Mouse (Mus musculus) ES-CJ7 (cell line): ENCODE measurements around the gene Vwa7.

ENCODE experiments used
- DNase-seq: peaks from one replicate; pipeline ENCODE4 v3.0.0; 2011; ENCODE audit warnings: low read depth, low spot score

Gene Vwa7

DNA sequence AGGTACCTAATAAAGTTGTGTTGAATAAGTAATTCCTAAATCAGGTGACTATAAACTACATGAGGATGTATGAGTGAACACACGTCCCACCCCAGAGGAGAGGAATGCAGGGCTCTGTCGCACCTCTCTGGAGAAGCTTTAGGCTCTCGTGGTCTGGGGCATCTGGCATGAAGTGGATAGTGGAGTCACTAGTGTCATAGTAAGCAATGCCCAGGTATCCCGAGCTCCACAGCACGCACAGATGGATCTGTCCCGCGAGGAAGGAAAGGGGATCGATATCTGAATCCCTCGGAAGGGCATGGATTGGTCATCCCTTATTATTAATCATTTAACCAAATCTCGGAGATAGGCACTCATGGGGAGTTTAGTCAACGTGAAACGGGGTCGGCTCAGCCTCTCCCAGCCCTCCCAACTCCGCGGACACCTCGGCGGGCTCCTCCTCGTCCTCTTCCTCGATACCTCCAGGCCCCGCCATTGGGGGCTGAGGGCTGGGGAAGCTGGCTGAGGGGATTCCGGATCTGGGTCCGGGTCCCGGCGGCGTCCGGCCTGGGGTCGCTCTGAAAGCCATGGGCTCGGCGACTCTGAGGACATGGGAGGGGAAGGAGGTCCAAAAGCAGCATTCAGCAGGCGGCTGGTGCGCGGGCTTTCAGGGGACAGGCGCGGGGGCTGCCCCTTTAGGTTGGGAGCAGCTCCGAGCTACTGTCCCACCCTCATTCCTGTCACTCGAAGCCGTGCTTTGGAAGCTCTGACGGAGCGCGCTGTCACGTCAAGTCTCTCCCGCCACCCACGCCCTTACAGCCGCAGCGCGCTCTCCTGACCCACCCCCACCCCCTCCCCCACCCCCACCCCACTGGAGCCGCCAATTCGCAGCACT, 29.7 kb downstream of the Vwa7 start:
- no peak for DNase-seq

DNA sequence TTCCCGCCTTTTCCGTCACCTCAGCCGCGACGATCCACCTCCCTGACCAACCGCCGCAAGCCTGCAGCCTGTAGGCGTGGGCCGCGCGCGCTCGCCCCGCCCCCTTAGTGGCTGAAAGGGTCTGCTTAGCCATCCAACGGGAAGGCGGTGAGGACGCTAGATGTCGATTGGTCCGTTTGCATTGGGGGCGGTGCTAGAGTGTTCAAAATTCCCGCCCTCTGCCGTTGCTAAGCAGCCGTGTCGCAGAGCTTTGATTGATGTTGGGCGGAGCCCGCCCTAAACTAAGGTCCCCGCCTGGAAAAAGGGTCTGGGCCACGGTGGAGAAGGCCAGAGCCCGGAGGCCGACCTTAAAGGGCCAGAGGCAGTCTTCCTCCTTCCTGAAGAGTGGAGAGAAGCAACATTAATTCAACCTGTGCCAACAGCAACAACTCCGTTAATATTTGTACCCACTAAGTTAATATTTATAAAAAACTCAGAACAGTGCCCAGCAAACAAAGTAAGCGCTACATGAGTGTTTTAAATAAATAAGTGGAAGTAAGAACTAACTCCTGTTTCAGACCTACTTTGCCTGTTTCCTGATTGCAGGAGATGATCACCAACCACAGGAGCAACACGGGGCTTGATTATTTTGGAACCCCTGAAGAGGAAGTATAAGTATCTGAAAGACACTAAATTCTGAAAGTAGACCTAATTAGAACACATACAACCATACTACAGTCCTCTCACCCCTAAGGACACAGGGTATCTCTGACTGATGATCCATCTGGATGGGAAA, 30.5 kb downstream of the Vwa7 start, which contains the start of gene Msh5:
TSS of gene Msh5 (minus strand) at position 65 of the 775 bp plus-strand sequence.
- peak; percentile 100 for DNase-seq

DNA sequence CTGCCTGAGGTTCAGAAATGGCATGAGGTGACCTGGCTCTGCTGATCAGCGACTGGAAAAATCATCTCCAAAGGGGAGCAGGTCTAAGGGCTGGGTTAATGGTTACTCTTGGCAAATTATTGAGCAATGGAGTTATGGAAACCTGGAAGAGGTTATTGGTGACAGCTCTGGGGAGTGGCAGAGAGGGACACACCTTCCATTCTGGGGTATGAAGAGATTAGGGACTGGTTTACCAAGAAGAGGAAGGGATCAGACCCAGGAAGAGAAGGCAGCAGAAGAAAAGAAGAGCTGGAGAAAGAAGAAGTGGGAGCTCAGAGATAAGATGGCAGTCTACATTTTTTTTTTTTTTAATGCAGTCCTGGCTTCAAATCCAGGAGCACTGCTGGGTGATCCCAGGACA, 31.3 kb downstream of the Vwa7 start:
- DNase-seq: no peak

DNA sequence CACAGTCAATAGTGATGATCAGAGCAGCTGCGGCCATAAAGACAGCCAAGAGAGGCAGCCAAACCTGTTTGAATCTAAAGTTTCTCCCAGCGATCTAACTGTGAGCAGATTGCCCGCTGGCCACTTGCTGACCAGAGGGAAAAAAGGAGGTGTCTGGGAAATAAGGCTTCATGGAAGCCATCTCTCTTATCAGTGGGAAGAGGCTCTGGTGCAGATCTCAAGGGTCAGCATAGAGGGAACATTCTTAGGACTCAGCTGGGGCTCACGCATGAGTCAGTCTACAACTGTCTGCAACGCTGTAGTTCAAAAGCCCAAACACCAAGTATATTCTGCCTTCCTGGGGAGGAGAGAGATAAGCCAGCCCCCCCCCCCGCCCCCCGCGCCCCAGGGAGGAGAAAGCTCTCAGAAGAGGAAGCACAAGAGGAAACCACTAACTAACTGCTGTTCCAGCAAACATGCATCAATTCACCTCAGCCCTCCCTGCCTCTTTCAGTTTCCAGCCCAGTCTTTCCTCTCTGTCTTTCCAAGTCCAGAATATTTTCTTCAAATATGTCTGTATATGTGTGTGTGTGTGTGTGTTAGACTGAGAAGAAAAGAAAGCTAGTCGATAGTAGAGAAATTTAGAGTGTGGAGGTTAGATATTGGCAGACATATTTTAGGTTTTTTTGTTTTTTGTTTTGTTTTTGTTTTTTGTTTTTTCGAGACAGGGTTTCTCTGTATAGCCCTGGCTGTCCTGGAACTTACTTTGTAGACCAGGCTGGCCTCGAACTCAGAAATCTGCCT, 32.0 kb downstream of the Vwa7 start:
- DNase-seq: no peak

DNA sequence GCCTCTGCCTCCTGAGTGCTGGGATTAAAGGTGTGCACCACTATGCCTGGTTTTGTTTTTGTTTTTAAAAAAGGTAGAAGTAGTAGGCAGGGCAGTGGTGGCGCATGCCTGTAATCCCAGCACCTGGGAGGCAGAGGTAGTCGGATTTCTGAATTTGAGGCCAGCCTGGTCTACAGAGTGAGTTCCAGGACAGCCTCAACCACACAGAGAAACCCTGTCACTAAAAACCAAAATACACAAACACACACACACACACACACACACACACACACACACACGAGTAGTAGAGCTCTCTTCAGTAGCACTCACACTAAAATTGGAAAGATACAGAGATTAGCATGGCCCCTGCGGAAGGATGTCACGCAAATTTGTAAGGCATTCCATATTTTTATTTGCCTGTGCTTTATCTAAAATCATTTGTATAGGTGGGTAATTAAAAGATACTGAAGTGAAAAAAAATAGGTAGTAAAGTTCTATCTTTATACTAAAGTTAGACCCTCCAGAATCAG, 32.6 kb downstream of the Vwa7 start:
- DNase-seq: no peak

DNA sequence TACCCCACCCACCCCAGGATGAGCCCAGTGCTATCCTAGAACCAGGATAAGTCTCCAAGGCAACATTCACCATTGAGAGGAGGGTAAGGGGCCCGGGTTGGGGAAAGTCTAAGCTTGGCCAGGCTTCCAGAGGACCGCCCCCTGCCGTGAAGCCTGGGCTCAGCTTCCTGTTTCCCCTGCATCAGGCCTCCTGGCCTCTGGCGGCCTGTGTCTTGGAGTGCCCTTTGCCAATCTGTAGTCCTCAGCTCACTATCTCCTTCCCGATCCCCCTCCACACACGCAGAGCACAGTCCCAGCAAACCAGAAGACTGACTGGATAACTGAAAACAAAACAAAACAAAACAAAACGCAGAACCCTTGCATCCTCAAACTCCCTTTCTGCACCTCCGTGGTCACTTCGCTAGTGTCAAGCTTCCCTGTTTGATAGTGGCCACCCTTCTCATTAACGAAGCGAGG, 33.2 kb downstream of the Vwa7 start, which contains the start of gene Clic1:
TSS of gene Clic1 (plus strand) at position 406 of the 456 bp plus-strand sequence.
- DNase-seq: peak; percentile 45

DNA sequence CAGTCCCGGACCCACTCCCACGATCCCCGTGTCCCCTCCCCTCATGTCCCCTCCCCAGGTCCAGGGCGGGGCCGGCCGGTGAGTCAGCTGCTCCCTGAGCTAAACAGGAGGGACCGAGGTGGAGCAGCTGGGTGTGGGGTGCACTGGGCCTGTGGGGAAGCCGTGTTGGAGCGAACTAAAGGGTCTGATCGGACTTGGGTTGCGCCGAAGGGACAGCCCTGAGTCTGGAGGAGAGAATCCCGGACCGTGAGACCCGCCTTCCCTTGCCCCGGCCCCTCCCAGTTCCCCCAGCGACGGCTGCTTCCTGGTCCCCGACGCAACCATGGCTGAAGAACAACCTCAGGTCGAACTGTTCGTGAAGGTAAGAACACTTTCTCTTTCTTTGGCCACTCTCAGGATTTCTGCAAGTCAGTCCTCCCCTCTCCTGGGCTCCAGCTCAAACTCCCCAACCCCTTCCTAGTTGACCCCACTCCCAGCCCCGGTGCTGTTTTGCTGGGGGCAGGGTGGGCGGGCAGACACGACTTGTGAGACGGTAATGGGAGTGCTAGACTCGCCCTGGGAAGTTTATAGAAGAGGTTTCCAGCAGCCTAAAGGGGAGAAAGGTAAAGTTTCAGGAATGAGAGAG, 33.9 kb downstream of the Vwa7 start:
- DNase-seq: peak; percentile 55

DNA sequence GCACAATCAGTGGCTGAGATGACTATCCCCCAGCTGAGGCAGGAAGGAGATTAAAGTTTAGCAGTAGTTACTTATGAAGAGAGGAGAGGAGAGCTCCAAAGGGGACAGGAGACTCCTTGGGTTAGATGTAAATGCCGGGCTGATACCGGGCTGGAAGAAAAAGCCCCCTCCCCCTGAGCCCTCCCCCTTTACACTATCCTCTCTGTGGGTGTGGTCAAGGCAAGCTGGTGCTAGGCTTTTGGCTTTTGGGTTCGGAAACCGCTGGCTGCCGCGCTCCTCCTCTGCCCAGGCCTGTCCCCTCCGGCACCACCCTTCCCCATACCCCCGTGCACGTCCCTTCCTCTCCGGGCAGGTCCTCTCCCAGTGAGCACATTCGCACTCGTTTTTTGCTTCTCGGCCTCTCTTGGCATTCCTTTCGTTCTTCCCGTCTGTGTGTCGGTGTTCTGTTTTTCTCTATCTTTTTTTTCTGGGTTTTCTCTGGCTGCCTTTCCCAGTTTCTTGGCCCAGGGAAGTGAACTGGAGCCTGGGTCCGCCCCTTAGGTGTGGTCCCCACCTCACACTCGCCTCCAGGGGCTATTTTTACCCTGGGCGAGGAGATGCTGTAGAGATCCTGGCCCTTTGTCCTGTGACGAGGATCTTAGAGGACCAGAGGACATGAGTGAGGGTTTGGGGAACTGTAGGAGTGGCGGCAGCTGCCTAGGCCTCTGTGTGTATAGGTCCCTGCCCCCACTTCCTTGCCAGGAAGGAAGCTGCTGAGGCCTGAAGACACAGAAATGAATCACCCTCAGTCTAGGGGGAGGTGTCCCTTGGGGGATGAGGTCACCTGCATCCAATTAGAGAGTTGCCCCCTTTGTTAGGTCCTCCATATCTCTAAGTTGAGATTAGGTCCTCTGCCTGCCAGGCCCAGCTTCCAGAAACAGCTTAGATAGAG, 35.0 kb downstream of the Vwa7 start:
- peak; percentile 83 for DNase-seq

DNA sequence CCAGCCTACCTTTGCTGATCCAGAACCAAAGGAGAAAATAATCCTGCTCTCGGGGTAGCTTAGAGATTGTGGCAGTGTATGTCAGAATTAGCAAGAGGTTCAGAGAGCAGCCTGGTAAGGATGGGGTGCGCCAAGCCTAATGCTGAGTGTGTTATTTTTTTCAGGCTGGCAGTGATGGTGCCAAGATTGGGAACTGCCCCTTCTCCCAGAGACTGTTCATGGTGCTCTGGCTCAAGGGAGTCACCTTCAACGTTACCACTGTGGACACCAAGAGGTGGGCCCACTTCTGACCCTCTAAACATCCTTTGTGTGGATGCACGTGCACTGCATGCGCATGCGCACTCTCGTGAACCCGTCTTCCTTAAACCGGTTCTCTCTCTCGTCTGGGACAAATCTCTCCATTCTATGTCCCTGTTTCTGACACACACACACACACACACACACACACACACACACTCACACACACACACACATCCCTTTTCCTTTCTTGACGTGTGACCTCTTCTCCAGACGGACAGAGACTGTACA, 36.0 kb downstream of the Vwa7 start:
- DNase-seq: peak; percentile 42

DNA sequence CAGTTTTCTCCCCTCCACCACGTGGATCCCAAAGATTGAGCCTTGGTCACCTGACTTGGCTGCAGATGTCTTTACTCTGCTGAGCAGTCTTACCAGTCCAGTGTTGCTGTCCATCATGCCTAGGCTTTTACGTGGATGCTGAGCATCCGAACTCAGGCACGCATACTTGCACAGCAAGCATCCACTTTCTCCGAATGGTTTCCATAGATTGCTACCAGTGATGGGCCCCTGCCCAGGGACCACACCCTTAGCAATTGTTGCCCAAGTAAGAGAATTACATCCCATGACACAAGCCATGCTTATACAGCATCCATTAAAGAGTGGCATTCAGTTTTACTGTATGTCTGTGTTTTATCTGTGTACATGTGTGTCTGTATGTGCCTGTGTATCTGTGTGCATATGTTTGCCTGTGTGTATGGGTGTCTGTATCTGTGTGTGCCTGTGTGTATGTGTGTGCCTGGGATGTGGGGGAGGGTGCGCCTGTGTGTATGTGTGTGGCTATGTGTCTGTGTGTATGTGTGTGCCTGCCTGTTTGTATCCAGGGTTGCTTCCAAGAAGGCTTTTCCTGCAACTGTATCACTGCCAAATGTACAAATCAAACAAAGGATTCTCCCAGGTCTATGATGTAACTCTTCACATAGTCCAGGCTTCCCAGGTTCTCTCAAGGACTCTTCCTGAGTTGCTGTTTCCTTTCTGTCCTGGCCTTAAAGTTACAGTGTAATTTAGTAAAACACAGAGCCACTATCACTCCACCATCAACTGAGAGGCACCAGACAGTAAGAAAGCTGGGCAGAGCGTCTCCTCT, 39.5 kb downstream of the Vwa7 start:
- DNase-seq: no peak

DNA sequence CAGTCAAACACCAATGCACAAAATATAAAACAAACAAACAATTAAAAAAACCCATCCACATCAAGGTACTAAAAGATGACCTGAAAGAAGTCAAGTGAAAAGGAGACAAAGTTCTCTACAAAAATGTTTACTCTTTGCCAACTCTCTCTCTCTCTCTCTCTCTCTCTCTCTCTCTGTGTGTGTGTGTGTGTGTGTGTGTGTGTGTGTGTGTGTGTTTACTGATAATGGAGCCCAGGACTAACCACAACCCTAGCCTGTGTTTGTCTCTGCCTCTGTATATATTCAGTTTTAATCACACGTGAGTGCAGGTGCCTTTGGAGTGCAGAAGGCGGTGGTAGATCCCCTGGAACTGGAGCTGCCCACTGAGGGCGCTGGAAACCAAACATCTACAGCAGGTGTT, 40.7 kb downstream of the Vwa7 start:
- no peak for DNase-seq

DNA sequence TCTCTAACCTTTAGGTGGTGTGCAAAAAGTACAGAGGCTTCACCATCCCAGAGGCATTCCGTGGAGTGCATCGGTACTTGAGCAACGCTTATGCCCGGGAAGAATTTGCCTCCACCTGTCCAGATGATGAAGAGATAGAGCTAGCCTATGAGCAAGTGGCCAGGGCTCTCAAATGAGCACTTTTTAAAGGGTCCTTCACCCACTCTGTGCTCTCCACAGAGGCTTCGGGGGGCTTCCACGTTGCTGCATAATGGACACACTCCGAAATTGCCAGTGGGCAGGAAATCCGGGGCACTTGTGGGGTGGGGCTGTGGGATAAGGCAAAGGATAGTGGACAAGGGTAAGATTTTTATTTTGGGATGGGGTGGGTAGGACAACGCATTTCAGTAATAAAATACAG, 41.9 kb downstream of the Vwa7 start:
- DNase-seq: no peak

DNA sequence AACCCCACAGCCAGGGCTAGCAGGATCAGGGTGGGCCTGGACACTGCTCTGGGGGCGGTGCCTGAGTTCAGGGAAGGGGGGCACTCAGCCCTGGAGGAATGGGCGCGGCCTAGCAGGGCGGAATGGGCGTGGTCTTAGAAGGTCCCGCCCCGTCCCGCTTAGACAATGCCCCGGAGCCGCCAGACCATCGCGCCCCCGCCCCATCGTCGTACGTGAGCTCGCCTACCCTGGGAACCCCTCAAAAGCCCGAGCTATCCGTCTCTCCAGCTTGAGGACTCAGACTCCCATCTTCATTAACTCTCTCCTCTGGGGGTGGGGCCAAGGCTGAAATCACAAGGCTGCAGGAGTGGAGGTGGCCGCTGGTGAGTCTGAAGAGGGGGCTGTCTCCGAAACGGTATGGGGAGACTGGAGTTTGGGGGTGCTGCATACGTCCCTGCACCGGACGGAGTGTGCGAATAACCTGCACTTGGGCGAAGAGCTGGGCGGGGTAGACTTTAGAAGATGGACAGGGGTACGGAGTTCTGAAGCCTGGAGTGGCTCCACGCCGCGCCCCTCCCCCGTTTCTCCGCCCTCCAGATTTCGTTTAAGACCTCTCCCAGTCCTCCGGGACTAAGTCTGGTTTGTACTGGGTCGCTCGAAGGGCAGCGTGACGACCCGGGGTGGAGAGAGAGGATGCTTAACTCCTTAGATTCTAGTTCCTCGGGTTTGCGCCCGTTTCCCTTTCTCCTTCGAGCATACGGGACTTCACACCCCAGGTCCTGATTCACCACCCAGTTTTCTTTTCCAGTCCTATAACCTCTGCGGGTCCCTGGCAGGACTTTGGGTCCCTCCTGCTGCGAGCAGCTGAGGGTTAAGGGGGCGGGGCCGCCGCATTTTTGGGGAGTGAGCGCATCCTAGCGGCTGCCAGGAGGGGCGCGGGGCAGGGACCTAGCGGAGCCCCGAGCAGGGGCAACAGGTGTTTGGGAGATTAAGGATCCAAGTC, 42.8 kb downstream of the Vwa7 start, which contains the start of gene Ddah2:
TSS of gene Ddah2 (plus strand) at position 125 of the 982 bp plus-strand sequence.
- DNase-seq: peak; percentile 91

DNA sequence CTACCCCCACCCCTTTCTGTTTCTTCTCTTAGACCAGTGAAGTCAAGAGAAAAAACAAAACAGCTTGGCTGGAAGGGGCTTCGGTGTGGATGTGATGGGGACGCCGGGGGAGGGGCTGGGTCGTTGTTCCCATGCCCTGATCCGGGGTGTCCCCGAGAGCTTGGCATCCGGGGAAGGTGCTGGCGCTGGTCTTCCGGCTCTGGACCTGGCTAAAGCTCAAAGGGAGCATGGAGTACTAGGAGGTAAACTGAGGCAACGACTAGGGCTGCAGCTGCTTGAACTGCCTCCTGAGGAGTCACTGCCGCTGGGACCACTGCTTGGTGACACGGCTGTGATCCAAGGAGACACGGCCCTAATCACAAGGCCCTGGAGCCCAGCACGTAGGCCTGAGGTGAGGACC, 43.7 kb downstream of the Vwa7 start:
- DNase-seq: no peak

DNA sequence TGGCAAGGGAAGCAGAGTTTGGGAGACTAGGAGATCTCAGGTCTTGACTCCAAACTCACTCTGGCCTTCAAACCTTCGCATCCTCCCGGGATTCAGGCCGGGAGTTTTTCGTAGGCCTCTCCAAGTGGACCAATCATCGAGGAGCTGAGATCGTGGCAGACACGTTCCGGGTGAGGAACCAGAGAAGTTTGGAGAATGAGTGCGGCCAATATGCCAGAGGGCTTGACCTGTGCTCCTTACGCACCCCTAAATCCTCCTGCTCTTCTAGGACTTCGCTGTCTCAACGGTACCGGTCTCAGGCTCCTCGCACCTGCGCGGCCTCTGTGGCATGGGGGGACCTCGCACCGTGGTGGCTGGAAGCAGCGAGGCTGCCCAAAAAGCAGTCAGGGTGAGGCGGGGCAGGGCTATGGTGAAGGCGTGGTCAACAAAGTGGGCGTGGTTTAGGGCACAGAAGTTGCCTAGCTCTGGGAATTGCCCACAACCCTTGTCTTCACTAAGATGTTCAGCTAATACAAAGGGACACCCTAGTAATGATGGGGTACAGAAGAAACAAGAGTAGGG, 44.4 kb downstream of the Vwa7 start:
- DNase-seq: peak; percentile 61

DNA sequence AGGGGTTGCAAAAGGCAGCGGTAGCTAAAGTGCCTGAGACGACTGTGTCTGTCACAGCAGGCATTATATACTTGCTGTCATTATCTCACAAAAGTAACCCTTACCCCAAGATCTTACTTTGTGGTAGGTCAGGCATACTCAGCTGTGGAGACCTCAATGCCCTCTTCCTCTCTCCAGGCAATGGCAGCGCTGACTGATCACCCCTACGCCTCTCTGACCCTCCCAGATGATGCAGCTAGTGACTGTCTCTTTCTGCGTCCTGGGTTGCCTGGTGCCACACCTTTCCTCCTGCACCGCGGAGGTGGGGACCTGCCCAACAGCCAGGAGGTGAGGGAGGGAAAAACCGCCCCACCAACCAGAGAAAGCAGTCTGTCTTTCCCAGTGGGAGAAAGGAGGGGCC, 44.9 kb downstream of the Vwa7 start:
- peak; percentile 41 for DNase-seq

DNA sequence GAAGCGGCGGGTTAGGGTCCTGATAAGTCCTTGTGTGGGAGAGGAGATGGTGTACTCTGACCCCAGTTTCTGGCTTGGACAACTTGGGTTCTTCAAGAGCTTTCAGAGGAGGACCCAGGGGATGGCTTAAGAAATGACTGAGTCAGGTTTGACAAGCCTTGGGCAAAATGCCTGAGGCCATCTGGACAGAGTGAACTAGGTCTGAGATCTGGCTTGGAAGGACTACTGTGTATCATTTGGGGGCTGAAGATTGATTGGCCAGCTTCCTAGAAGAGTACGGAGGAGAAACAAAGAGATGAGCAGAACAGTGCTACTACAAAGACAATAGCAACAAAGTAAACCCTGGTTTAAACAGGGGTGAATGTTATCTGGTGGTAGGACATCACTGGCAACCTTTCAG, 47.1 kb downstream of the Vwa7 start:
- no peak for DNase-seq
